Mouse (Mus musculus) megakaryocyte progenitor cell, adult 5-6 weeks (primary cell): ENCODE results near the gene Galnt9. TPM values are rescaled to one million over a fixed set of nuclear protein-coding genes. Genes with fewer than 3 reads are reported as not detected.

ENCODE experiments used
- ATAC-seq: replicated peaks from 2 replicates; pipeline ENCODE4 v1.8.0; 2016; ENCODE audit warnings: mild to moderate bottlenecking, moderate TSS enrichment, inconsistent platforms; ENCODE audit not compliant: poor library complexity
- total RNA-seq, 2 experiments: library from RNA; stranded (forward) in 1 of 2; stranded (reverse) in 1 of 2; fragments of 157-497, 149-512 nt in 1 of 2; fragments of 200-1000 nt in 1 of 2; gene quantifications; 2 replicates each; pipeline versions ENCODE4 v1.2.3 to v1.2.4; 2015 to 2017

Galnt9 gene
- total RNA-seq, 2 experiments from 2014 or later, result 0.12 TPM; not detected in 1

DNA sequence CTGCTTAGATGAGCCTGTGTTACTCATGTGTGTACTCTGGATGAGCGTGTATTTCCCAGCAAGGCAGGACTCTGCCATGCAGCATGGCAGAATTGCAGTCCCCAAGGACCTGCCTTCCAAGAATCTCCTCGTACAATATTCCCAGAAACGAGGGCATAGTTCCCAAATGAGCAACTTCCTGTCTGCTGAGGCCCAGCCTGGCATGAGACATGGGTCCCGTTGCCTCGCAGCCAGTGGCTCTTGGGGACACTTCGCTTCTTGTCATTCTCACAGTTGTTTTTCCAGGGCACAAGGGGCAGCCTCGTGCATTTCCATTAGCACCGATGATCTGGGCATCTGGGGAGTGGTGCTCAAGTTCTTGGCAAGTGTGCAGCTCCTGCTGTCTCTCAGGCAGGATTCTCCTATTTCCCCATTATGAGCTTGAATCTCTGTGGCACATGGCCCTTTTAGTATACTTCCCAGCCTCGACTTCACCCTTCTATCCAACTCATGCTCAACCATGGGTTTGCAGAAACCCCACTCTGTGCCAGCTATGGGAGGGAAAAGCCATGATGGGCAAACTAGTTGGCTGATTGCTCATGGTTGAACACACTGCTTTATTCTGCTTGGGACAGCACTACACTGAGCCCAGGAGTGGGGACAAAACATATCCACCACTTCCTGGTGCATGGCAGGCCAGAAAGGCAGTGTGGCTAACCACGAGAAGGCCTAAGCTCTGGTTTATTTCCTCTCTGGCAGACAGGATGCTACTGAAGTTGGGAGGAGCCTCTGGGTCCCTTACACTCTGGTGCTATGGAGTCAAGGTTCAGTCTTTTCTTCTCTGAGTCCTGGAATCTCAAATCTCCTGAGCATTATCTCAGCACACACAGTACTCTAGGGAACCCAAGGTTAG lies 38.7 kb downstream of the Galnt9 start:
- ATAC-seq, result peak; percentile 96

DNA sequence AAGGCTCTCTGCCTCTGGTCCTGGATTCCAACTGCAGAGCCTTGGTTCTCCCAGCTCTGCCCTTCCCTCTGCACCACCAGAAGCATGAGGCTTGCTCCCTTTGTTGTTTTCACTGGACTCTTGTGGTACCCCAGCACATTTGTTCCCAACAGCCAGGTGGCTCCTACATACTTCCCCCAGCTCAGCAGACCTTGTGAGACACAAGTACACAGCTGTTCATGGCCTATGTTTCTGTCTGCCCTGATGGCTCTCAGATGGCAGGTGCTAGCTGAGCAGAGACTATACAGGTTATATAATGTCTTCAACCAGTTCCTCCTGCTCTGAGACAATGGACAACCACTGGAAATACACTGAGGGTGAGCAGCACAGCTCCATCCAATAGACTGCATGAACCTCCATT lies 43.3 kb downstream of the Galnt9 start:
- ATAC-seq, result no peak

DNA sequence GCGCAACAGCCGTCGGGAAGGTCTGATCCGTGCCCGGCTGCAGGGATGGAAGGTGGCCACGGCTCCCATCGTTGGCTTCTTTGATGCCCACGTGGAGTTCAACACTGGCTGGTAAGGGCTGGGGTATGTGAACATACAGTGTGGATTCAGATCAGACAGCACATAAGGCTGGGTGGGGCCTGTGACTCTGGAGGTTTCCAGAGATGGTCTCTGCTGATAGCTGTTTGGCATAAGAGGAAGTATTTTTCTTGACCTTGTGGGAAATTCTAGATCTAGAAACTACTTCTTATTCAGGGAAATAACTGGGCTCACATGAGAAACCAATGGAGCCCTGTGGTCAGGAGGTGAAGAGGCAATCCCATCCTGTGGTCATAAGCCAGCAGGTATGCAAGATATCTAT lies 45.7 kb downstream of the Galnt9 start:
- ATAC-seq, result no peak

DNA sequence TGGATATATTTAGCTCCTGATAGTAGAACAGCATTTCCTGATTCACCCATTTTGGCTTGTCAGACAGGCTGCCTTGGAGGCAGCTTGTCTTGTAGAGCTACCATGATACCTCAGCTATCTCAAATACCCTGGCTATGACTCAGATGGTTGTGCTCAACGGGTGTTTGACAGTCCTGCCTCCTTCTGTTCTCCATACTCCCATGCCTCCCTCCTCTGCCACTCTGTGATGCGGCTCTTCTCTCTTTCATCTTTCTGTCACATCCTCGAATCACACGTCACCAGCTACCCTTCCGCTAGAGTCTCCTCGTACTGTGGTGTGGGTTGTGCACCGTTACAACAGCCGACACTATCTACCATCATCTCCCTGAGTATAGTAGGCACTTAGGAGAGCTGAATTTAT lies 50.3 kb downstream of the Galnt9 start:
- ATAC-seq, result no peak

DNA sequence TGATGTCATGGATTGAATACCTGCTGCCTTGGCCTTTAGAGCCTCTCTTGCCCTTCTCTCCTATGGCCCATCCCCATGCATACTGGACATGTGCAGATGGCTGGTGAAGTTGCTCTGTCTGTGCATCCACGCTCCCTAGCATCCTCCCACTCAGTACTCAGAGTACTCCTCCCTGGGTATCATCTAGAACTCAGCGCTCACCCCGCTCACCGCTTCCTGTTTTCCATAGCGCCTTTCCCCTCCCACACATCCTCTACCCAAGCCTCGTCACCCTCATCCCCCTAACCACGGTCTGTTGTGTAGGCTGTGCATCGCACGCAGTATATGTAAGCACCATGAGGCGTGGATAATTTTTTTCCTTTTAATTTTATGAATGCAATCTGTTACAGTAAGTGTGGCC lies 51.2 kb downstream of the Galnt9 start:
- ATAC-seq, result peak; percentile 46

DNA sequence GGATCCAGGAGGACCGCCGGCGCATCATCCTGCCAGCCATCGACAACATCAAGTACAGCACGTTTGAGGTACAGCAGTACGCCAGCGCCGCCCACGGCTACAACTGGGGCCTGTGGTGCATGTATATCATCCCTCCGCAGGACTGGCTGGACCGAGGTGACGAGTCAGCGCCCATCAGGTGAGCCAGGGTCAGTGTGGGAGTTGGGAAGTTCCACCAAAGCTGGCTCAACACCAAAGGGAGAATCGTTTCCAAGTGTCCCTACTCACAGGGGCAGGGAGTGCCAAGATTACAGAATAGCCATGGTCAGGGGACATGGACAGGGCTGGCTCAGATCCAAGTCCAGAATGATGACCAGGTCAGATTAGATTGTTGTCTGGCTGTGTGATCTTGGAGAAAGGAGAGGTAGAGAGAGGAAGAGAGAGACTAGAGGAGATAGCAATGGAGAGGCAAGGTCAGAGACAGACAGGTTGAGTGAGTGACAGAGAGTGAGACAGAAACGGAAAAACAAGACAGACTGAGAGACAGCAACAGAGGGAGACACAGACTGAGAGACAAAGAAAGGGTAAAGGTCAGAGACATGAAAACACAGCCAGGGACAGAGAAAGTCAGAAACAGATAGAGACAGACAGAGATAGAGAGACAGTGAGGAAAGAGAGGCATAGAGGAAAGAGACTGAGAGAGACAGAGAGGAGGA lies 52.1 kb downstream of the Galnt9 start:
- no peak for ATAC-seq

DNA sequence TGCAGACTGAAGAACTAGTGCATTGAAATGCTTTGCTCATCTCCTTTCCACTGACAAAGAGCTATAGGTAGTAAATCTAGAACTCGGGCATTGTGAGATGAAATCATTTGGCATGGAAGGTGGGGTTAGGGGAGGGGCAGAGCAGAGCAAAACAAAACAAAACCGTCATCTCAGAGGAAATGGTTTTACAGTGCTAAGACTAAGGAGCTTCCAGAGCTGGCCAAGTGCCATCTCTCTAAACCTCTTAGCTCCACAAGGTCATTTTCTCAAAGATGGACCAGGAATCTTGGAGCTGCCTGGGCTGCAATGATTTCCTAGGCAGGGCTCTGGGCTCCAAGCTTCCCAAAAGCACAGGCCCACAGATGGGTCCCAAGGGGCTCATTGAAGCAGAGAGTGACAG lies 53.3 kb downstream of the Galnt9 start:
- ATAC-seq, result no peak

DNA sequence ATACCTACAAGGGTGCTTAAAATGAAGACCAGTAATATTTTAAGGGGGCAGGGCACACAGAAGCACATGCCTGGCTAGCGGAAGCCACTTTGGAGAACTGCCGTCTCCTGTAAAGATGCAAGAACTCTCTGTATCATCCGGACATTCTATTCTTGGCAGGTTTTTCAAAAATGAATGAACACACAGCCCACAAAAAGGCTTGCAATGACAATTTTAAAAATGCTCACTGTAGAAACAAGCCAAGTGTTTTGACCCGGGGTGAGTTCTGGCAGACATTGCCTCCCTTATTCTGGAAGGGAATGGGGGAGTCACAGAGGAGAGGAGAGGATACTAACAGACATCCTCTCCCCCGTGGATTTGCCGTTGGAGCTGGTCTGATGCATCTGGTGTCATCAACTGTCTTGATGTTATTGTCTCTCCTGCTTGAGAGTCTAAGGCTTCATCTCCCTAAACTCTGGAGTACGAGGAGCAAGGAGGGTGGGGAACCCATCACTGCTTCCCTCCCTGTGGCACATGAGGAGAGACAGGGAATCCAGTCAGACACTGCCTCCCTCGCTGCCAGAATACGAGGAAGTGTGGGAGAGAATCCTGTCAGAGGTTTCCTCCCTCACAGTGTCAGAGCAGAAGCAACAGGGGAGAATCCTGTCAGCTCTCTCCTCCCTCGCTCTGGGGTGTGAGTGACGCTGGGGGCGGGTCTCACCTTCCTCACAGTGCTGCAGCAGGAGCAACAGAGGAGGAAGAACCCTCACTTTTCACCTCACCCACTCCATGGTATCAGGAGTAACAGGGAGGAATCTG lies 54.3 kb downstream of the Galnt9 start:
- ATAC-seq, result no peak

DNA sequence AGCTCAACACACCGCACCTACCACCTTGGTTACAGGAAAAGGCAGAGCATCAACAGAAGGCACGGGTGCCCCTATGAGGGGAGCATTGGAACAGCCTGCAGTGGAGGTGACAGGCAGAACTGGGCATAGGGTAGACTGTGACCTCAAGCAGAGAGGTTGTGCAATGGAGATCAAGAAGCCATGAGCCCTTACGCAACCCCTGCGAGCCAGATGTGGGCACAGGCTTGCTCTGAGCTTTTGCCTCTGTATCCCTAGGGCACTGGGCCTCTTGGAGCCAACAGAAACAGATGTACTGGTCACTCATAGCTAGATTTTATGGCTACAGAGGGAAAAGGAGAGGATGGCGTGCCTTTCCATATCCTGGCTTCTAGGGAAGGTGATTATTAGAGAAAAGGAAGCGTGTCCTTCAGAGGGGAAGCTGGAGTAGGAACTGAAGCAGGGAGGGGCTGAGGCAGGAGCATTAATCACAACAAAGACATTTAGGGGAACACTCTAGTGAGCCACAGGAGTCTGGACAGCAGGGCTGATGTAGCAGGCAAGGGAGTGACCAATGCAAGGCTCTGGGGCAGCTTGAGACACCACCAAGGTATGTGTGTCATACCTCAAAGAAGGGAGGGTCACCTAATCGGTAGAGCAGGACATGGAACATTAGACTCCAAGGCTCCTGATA lies 59.0 kb downstream of the Galnt9 start:
- ATAC-seq, result peak; percentile 94

DNA sequence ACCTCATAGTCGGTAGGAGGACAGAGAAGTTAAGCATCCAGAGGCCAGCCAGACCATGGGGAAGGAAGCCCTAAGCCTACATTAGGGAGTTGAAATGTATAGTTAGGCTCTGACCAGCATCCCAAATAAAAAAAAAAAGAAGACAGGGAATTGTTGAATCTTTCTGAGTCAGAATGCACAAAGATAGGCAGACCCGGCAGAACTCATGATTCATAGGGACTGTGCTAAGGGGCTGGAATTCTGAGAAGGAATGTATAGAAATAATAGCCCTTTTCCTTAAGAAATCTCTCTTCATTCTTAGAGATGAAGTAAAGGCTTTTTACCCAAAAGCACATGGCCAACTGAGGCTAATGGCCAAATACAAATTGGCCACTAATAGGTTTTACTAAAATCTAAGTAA lies 60.2 kb downstream of the Galnt9 start:
- ATAC-seq, result no peak

DNA sequence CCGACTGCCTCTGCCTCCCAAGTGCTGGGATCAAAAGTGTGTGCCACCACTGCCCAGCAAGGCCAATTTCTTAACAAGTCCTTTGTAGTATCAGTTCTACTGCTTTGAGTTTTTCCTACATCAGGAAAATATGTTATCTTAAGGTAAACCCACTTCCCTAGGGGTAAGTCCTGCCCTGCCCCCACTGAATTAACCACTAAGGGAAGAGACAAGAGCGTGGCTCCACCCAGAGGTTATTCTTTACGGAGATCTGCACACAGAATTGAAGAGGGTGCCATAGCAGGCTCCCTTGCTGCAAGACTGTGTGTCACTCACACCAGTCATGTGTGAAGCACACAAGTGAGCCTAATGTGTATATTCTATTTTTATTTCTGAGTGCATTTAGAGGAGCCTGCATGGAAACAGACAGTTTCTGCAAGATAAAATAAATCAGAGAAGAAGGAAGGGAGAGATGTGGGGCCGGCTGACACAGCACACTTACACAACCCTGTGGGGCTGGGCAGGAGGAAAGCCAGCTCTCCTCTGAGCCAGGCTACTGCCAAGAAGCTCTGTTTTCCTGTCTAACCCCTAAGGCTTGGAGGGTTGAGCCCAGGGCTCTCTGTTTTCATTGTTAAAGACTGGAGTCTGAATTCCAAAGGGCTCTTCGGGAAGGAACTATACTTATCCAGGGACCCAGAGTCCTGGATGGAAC lies 61.5 kb downstream of the Galnt9 start:
- 0 out of 2 replicates have a peak, but pooled peaks have one; percentile 21 for ATAC-seq

DNA sequence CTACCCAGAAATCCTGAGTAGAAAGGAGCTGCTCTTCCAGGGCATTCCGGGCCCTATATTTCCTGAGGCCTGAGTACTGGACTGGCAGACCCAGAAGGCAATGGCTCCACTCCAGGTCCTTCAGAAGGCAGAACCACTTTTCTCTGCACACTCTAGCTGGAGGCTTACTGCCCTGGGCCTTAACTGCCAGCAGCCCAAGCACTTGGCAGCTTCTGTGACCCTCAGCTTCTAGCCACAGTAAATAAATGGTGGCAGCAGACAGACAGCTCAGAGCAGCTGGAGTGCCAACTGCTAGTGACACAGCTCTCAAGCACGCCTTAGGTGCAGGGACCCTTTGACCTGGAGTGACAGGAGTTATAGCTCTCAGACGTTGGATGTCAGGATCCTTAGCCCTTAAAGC lies 63.6 kb downstream of the Galnt9 start:
- ATAC-seq, result no peak

DNA sequence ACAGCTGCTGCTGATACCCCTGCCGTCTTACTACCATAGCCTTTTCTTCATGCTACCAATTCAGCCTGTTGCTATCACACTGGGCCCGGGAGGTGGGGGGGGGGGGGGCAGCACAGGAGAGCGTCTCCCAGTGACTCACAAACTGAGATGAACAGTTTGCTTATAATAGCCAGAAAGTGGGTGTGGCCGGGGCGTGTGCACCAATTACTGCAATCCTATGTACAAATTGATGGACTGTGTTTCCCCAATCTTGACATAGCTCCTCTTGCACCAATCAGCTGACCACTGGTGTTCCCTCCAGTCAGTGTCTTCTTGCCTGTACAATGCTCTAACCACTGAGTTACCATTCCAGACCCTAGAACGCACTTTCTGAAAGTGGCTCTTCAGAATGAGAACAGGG lies 64.2 kb downstream of the Galnt9 start:
- ATAC-seq, result no peak

DNA sequence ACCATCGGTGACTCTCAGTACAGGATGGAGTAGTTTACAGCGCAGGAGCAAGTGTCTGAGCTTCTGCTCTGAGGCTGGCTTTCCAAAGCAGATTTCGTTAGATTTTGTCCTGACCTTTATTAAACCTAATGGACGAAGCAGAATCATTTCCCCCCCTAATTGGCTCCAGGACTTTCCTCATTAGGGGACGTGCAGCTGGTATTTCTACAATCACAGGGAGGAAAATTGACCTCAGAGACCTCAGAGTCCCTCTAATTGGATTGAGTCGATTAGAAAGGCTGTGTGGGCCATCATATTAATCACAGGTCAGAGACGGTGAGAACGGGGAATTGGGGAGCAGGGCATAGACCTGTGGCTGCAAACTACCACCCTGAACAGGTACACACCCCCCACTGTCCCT lies 64.8 kb downstream of the Galnt9 start:
- ATAC-seq, result no peak

DNA sequence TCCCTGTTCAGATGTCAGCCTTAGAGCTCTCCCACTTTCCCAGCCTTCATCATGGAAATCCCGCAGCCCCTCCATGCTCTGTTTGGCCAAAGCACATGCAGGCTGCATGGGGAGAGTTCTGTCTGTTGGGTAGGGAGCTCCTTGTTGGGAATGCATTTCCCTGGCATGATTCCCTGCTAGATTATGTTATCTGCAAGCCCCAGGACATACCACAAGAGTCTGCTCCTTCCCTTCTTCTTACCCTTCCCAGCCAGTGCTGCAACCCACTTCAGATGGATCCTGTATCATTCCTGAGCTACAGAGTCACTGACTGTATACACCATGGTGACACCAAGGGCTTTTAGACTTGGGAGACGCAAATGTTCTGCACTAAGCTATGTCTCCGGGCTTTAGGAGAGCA lies 65.3 kb downstream of the Galnt9 start:
- no peak for ATAC-seq

DNA sequence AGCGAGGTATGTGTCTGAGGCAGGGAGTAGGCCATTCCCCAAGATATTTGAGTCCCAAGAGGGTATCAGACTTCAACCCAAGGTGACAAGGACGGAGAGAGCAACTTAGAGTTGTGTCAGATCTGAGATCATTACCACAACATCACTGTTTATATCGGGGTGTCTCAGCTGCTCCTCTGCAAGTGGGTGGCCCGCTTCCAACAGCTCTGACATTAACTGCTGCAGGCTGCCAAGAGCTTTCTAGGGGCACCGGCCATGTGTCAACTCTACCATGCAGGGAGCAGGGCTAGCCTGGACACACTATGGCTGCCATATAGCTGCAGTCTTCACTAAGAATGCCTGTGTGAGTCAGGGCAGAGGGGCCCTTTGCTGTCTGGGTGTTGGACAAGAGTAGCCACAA lies 65.7 kb downstream of the Galnt9 start:
- no peak for ATAC-seq

DNA sequence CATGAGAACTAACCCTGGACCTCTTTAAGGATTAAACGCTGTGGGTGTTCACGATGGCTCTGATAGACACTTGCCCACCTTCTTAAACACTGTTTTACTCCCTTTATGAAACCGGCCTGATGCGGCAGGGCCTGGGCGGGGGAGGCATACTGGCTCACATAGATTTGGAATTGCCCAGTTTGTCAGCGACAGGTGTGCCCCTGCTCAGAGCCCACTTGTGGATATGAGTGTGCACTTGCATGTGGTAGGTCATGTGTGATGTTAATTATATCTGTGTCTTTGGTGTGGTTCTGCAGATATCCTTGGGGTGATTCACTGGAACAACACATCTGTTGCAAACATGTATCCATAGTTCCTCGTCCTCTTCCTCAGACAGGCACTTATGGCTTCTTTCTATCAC lies 66.3 kb downstream of the Galnt9 start:
- ATAC-seq, result no peak

DNA sequence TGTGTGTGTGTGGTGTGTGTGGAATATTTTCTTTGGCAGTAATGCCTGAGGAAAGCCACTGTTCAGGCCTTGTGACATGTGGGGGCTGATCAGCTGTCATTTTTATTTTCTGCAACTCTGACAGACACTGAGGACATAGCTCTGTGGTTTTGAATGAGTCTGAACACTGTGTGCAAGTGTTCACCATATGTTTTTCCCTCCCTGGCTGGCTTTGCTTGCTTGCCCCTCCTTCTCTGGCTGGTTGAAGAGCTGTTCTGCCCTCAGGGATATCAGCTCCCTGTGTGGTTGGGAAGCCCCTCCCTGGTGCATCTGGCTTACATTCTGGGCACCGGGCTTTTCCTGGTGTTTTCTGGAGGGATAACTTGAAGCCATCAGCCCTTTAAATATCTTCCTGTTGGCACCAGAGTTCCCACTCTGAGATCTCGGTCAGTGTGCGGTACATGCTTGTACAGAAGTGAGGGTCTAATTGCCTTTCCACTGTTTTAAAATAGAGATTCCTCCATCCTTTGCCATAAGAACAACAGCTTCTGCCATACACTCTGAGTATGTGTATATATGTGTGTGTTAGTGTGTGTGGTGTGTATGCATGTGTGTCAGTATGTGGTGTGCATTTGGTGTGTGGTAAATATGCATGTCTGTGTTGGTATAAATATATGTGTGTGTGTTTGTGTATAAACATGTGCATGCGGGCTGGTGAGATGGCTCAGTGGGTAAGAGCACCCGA lies 67.4 kb downstream of the Galnt9 start:
- ATAC-seq, result no peak

DNA sequence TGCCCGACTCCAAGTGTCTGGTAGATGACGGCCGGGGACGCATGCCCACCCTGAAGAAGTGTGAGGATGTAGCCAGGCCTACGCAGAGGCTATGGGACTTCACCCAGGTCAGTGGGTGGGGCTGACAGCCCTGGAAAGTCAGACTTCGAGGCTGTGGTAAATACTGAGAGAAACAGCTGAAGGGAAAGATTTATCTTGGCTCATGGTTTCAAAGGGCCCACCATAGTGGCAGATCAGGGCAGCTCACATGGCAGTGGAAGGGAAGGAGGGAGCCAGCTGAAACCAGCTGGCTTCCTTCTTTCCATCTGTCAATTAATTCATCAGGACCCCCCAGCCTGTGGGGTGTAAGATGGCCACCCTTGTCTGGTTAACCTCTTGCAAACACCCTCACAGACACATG lies 75.1 kb downstream of the Galnt9 start:
- no peak for ATAC-seq

DNA sequence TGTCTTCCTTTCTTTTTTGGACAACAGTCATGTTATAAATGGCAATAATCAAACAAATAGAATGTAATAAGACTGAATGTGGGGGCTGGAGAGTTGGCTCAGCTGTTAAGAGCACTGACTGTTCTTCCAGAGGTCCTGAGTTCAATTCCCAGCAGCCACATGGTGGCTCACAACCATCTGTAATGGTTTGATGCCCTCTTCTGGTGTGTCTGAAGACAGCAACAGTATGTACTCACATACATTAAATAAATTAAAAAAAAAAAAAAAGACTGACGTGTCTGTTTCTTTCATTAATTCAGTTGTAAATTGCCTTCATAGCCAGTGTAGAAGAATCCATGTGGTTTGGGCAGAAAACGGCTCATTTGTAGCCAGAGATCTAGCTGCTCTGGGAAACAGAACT lies 80.2 kb downstream of the Galnt9 start:
- no peak for ATAC-seq
